Mouse (Mus musculus) hindlimb bud, embryonic 11.5 days (tissue): ENCODE measurements around the gene Myo1f.

Experiments used
- DNase-seq: peaks from one replicate; pipeline ENCODE4 v3.0.0-alpha.2; 2012; ENCODE audit warnings: low read depth, low spot score; ENCODE audit errors: extremely low spot score

Myo1f gene

DNA sequence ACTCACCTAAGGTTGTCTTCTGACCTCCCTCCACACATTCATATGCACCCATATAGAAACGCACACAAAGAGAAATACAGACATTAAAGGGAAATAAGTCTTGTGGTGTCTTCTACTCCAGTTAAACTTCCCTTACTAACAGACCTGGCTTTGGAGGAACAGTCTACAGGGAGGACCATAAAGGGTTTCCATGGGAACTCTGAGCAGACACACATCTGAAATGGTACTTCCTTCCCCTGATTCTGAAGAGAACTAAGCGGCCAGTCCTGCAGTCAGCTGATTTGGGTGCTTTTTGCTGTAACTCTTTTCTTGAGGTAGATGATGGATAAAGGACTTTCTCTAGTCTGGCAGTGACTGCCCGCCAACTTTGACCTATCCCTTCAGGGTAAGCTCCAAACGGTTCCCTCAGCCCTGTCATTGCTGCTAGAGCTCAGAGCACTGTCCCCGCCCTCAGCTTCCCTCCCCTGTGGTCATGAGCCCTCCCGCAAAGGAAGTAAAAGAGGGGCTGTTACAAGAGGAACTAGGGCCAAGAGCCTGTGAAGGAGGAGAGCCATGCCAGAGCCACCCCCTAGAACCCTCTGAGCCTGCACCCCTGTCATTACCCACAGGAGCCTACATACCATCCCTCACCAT lies at the start of gene Myo1f:
Myo1f (plus strand) TSS at position 485 of the 633 bp plus-strand sequence.
- DNase-seq, result no peak

DNA sequence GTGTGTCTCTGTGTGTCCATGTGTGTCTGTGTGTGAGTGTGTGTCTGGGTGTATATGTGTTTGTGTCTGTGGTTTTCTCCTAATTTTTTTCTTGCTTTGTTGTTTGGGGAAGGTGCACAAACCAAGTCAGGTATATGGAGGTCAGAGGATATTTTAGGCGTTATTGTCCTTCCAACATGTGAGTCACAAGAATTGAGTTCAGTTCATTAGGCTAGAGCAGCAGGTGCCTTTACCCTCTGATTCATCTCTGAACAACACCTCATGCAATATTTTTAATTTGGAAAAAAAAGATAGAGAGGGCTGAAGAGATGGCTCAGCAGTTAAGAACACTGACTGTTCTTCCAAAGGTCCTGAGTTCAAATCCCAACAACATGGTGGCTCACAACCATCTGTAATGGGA lies 47.1 kb upstream of the Myo1f start:
- no peak for DNase-seq

DNA sequence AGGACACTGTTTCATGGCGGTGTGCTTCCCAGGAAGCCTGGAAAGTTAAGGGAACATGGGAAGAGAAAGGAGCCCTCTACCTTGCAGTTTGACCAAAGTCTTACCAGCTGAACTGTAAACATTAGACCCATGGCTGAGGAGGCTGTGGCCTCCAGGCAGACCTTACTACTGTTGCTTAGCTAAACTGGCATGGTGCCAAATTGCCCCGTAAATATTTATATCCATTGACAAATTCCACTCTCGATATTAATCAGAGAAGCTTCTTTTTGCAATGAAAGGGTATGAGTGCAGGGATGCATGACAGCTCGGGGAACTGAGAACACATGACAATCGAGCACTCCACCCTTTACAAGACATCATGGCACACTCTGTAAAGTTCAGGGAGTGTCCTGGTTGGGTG lies 45.3 kb upstream of the Myo1f start:
- no peak for DNase-seq

DNA sequence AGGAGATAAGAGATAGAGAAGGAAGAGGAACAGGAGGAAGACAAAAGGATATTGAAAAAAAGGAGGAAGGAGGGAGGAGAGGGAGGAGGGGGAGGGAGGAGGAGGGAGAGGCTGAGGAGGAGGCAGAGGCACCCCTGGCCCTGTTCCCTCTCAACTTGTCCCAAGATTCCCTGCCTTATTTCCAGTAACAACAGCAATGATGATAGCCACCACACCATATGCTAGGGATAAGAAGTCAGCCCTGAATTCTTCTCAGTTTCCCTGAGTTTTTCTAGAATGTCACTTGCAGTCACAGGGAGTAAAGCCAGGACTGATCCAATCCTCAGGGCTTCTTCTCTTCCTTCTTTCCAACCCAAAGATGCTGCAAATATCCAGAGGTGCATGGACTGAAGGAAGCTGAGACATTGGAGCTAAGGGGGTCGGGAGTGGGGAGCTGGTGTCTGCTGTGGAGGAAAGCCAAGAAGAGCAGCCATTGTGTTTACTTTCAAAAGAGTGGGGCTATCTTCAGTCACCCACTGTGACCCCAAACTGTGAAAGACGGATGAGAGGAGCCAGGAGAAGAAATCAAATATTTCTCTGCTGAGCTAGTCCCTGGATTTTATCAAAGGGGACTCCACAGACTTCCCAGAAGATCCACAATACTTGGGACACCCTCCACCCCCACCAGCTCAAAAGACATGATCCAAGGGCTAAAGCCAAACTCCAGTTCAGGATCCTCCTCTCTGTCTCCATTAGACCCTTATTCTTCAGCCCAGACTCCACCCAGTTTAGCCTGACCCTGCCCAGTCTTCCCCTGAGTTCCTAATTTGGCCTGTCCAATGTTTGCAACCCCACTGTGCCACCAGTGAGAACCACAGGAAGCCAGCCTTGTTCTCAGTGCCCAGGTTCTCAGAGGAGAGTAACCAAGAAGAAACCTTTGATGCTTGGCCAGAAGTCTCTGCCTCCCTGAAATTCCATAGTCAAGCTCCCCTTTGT lies 42.8 kb upstream of the Myo1f start:
- no peak for DNase-seq

DNA sequence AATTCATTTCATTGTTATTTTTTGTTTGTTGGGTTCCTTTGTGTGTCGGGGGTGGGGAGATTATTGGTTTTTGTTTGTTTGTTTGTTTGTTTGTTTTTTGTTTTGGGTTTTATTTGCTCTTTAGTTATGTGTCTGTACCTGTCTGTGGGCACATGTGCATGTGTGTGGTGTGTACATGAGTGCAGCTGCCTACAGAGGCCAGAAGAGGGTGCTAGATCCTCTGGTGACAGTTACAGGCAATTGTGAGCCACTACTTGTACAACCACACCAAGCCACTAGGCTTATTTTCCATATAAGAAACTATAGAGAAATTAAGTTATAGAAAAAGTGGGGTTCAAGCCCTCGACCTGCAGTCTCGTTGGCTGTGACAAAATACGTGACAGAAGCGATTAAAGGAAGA lies 41.6 kb upstream of the Myo1f start:
- no peak for DNase-seq

DNA sequence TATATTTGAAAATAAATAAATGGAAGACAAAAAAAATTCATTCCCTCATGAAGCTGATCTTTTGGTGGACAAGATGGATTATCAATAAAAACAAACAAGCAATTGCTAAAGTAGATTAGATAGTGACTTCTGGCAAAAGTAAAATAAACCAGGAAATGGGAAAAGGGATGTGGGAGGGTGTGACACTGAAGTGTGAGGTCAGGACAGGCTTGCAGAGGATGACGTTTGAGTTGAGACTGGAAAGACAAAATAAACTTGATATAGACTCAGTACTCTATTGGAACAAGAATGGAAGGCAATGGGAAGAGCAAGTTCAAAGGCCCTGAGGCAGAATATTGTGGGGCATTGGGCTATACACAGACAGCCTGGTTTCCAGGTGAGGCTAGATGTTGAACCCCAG lies 35.1 kb upstream of the Myo1f start:
- DNase-seq, result no peak

DNA sequence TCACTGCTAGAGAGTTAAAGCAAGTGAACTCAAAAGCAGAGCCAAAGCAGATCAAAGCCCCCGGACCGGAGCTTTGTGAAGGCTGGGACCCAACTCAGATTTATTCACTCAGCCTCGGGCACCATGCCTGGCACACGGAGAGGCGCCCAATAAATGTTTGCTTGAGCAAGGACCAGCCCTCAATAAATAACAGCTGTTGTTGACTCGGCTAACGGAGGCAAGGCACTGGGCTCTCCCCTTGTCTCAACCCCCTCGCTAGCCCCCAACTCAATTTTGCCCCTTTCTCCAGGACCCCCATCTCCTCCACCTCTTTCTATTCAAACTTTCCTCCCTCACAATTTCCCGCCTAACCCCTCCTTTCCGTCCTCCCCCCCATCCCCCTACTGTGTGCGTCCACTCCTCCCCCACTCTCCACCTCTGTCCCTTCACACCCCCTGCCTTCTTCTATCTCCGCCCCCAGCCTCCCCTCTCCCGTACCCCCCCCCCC lies 32.0 kb upstream of the Myo1f start:
- no peak for DNase-seq

DNA sequence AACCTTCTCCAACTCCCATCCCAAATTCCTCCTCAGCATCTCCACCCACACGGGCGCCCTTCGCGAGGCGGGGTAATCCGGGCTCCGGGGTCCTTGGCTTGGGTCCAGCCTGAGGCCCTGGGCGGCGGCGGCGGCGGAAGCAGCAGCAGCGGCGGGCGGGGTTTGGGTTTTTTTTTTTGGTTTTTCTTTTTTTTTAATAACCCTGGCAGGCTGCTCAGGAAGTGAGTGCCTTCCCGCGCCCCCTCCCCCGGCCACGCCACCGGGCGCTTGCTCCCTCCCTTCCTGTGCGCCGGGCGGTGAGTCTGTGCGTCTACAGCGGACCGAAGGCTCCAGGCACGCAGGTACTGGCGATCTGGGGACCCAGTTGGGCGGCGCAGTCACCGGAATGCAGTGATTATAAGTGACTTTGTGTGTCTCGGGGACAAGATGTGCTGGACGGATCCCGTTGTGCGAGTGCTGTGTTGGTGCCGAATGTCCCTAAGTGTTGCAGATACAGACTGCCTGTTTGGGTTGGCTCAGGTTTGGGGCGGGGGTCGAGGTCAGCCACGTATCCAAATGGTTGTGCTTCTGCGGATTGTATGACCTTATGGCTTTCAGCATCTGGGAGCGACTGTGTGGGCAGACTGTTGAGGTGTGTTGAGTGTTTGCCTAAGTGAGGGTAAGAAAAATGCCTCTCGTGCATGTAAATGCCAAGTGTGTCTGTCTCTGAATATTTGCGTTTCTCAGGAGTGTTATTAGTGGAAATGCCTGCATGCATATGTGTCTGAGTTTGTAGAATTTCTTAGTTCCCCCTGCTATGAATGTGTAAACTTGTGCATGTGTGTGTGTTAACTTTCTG lies 31.4 kb upstream of the Myo1f start, which contains the start of gene Adamts10:
Adamts10 (plus strand) TSS at position 287 of the 838 bp plus-strand sequence.
- no peak for DNase-seq

DNA sequence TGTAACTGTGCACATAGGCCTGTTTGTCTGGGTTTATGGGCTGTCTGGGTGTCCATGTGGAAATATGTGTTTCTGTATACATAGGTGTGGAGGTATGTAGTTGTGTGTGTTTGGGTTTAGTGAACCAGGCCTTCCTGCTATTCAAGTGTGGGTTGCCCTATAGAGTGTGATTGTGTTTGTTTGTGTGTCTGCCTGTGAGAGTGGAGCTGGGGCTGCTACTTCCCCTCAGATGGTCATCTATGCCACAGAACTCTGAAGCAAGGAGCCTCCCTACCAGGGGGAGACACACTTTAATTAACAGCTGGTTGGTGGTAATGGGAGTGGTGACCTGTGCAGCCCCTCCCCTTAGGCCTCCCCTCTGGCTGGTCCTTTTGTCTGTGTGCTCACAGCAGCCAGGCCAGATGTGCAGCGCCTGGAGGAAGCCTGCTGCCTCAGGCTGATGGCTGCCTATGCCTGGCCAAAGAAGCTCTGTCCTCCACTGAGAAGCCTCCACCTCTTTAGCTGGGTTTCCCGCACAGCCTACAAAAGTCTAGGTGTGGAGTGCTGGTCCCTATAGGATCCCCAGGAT lies 30.6 kb upstream of the Myo1f start:
- no peak for DNase-seq

DNA sequence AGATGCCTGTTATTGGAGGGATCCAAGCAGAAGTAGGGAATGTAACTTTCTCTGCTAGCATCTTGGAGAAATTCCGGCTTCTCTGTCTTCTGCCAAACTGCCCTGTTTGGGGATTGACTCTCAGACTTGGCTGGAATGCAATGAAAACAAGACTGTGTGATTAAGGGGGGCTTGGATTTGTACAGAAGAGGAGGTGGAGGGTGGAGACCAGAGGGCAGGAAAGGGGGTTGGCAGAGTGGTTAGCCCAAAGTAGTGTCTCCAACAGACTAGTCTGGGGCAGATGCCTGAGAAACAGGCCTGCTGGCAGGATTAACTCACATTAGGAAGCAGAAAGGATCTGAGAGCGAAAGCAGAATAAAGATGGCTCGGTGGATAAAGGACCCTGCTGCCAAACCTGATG lies 29.0 kb upstream of the Myo1f start:
- no peak for DNase-seq

DNA sequence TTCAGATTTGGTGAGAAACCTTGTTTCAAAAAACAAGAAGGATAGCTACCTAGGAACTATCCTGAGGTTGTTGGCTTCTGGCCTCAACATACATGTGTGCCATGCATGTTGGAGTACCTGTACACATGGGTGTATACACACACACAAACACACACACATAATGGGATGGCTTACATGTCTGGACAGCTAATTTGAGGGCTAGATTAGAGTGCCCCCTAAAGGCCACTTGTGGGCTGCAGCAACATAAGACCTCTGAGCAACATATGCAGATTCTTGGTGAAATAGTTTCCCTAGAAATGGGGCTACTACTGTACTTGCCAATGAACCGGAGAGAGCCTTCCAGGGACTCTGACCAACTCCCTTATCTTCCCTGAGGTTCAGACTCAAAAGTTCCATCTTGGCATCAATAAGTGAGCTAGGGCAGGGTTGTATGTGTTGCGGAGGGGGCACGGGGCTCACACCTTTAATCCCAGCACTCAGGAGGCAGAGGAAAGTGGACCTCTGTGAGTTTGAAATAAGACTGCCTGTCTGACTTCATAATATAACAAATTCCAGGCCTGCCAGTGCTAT lies 16.3 kb upstream of the Myo1f start:
- no peak for DNase-seq

DNA sequence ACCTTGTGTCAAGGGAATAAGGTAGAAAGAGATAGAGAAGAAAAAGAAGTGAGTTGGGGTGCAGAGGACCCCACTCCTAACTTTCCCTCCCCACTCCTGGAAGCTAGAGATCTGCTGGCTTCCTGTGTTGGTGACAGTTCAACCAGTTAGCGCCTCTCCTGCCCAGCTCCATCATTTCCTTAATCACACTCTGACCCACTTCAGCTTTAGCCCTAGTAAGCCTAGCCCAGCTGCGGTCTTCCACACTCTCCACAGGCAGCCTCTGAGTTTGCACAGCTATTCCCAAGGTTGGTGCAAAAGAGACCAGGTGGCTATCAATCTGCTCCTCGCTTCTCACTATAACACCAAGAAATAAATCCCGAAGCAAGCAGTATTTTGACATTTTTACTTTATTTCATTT lies 15.6 kb upstream of the Myo1f start:
- DNase-seq, result no peak

DNA sequence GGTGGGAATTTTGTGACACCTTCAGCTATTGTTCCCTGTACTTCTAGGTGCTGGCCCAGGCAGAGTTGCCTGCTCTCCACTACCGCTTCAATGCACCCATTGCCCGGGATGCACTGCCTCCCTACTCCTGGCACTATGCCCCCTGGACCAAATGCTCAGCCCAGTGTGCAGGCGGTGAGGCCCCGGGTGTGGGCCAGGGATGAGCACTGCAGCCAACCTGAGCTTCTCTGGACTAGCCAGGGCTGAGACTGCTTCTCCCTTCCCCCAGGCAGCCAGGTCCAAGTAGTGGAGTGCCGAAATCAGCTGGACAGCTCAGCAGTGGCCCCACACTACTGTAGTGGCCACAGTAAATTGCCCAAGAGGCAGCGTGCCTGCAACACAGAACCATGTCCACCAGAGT lies 6.3 kb upstream of the Myo1f start:
- DNase-seq, result no peak

DNA sequence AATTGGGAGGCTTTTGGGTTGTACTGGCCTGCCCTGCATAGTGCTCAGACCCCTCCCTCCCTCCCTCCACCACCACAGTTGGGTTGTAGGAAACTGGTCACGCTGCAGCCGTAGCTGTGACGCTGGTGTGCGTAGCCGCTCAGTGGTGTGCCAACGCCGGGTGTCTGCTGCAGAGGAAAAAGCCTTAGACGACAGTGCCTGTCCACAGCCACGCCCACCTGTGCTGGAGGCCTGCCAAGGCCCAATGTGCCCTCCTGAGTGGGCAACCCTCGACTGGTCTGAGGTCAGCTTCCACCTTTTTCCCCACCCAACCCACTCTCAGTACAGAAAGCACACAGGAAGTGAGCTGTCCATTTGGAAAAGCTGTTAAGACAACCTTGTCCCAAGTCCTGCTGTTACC lies 5.1 kb upstream of the Myo1f start:
- no peak for DNase-seq

DNA sequence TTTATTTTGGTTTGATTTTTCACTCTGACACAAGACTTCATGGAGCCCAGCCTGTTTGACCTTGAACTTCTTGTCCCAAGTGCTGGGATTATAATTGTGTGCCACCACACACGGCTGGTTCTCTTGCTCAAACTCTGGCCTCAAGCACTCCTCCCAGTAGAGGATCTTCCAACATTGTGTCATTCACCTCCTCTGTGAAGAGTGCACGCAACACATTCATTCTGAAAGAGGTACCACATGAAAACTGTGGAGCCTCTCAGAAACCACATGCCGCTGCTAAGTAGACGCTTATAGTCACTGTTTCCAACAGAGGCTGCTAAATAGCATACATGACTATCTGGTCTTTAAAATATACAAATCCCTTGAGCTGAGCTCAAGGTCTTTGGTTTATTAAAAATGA lies 3.4 kb upstream of the Myo1f start:
- no peak for DNase-seq

DNA sequence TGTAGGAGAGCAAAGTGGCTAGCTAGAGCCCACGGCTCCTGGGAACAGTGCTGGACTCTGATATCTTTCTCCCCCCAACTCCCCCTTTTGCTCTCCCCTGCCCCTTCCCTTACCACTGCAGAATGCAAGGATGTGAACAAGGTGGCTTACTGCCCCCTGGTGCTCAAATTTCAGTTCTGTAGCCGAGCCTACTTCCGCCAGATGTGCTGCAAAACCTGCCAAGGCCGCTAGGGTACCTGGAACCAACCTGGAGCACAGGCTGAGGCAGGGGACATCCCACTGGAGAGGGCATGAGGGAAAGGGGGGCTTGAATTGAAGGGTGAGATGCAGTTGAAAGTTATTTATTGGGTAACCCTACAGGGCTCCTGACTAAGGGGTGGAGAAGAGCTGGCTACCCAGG lies 2.5 kb upstream of the Myo1f start:
- no peak for DNase-seq

DNA sequence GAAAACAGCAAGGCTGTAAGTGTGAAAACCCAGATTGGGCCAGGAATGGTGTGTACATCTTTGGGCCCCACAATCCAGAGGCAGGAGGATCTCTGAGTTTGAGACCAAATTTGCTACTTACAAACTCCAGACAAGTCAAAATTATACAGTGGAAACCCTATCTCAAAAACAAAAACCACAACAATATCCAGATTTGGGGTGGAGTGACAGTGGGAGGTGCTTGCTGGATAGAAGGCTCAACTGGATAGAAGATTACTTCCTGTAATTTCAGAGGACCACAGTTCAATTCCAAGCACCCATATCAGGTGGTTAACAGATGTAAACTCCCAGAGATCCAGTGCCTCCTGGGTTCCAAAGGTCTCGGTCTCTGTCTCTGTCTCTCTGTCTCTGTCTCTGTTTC lies 971 bp upstream of the Myo1f start:
- no peak for DNase-seq

DNA sequence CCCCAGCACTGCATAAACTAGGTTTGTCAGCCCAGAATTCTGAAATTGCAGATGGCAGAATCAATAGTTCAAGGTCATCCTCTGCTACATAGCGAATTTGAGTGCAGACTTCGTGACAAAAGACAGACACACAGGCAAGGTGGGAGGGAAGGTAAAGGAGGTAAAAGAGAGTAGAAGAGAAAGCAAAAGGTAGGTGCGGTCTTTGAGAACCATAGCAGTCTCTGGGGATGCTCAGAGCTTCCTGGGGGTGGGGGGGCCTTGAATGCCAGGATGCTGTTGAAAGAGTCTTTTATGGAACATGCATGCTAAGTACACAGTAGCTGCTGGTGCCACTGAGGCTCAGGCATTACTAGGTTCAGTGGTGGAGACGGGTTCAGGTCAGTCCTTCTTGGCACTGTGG lies 2.4 kb downstream of the Myo1f start:
- no peak for DNase-seq

DNA sequence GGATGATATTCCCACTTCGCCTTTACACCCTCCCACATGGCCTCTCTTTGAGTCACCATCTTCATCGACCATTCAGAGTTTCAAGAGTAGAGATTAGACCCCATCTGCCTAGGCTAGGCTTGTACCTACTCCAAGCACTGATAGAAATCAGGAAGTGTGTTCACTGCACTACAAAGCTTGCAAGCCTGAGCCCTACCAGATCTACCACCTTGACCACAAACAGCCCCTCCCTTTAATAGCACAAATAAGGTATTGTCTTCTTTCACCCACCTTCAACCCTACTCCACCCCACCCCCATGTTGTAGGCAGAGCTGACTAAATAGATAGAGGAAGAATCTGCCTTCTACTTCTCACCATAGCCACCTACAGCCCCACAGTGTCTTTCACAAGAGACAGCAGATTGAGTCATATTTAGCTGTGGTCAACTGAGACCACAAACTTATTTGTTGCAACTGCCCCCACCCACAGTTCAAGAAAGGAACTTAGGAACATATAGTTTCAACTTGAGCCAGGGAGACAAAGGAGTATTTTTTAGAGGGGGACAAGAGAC lies 8.1 kb downstream of the Myo1f start:
- DNase-seq, result no peak

DNA sequence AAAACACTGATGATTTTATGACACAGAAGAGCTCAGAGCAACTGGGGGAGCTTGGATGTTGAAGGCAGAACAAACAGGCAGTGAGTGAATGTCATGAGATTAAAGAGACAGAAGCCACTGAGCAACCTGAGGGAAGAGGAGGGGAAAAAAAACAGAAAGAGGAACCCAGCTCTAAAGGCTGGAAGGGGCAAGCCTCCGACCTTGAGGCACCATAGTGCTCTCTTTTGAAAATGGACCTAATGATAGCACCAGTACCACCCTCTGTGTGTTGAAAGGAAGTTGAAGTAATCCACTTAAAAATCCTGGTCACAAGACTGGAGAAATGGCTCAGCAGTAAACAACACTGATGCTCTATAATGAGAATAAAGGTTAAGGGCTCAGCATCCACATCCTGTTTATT lies 9.1 kb downstream of the Myo1f start:
- no peak for DNase-seq
